Mouse (Mus musculus): ENCODE results near the gene Stard5. TPM values are rescaled to one million over a fixed set of nuclear protein-coding genes. Genes with fewer than 3 reads are reported as not detected.

The Stard5 gene
- polyA plus RNA-seq, 1 experiment: 14.3 TPM

DNA sequence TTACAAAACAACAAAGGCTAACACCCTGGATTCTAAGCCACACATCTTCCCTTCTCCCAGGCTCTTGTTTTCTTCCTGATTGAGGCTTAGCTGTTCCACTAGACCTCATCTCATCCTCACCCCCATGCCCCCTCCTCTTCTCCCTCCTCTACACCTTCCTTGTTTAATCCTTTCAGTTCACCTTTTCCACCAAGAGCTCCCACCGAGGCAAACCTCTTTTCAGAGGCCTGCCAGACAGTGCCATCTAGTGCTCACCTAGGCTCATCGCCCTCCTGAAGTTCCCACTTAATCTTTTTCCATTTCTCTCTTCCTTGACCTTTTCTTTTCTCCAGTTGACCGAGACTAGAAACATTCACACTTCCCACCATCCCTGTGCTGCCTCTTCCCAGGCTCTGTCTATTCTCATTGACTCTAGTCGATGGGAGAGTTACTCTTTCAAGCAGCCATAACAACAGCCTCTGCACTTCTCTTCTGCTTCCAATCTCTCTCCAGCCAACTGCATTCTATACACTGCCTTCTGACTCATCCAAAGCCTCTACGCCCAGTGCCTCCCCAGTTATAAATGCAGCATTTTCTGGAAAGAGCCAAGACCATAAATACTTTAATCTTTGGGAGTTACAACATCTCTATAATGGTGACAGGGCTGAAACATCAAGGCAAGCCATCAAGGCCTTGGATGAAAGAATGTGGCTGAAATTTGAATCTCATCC lies 43.9 kb downstream of the Stard5 start:
- Histone ChIP-seq H3K4me1 (ENCODE audit: control insufficient read depth, insufficient read depth, low read length) (no peaks in the 10 kb centered on the region), H3K4me3 (replicated peaks; ENCODE audit: extremely low read depth, low read depth, low read length) (no peak overlapping the region)
- 34% methylated on average over 5 of the region's 5 CpGs for WGBS
- no peak for DNase-seq
- TF ChIP-seq CTCF (IDR thresholded peaks at IDR 0.05; ENCODE audit: insufficient read depth, low read length) (peak; percentile 81), POLR2A (IDR thresholded peaks at IDR 0.05; ENCODE audit: borderline replicate concordance, extremely low read depth, low read depth, low read length) (no peak)

DNA sequence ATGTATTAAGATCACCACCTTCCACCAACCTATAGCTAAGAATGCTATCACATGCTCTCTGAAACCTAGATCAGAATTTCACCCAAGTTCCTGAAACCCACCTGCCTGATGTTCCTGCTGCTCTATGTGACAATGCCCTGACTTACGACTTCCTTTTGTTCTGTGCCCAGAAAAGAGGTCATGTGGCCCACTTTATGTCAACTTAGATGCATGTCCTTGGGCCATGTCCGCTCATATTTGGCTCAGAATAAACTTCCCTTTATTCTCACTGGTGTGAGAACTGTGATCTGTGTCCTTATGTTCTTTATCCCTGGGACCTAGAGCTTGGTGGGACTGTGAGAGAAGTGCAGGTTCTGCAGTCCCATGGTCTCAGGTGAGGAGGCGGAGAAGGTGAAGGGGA lies 45.5 kb downstream of the Stard5 start:
- TF ChIP-seq POLR2A (IDR thresholded peaks at IDR 0.05; ENCODE audit: borderline replicate concordance, extremely low read depth, low read depth, low read length) (no peak), CTCF (IDR thresholded peaks at IDR 0.05; ENCODE audit: insufficient read depth, low read length) (no peak)

DNA sequence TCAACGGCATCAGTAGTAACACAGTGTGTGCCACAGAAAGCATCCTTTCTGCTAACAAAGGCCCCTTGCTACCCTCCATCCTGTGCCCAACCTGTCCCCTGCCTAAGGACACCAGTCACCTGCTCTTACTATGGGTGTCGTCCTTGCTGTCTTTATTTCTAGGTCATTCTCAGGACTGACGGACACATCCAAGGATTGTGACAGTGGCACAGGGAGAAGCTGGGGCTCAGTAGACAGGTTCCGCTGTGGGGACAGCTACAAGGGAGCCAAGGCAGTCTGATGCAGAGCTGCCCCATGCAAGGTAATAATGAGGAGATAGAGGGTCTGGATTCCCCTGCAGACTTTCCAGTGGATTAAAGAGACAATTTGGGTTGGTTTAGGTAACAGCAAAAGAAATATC lies 46.7 kb downstream of the Stard5 start:
- H3K4me1 ChIP-seq (ENCODE audit: control insufficient read depth, insufficient read depth, low read length): no peaks in the 10 kb centered on the region
- WGBS: 93% methylated on average over 4 of the region's 4 CpGs
- no peak overlapping the region for H3K4me3 ChIP-seq (replicated peaks; ENCODE audit: extremely low read depth, low read depth, low read length)
- no peak for TF ChIP-seq CTCF (IDR thresholded peaks at IDR 0.05; ENCODE audit: insufficient read depth, low read length)
- TF ChIP-seq POLR2A (IDR thresholded peaks at IDR 0.05; ENCODE audit: borderline replicate concordance, extremely low read depth, low read depth, low read length): no peak
- DNase-seq: no peak

More for the DNA sequence above, 45.5 kb downstream of the Stard5 start:
- 56% methylated on average over 3 of the region's 3 CpGs for WGBS
- DNase-seq: no peak
- Histone ChIP-seq H3K4me1 (ENCODE audit: control insufficient read depth, insufficient read depth, low read length) (no peaks in the 10 kb centered on the region), H3K4me3 (replicated peaks; ENCODE audit: extremely low read depth, low read depth, low read length) (no peak overlapping the region)

DNA sequence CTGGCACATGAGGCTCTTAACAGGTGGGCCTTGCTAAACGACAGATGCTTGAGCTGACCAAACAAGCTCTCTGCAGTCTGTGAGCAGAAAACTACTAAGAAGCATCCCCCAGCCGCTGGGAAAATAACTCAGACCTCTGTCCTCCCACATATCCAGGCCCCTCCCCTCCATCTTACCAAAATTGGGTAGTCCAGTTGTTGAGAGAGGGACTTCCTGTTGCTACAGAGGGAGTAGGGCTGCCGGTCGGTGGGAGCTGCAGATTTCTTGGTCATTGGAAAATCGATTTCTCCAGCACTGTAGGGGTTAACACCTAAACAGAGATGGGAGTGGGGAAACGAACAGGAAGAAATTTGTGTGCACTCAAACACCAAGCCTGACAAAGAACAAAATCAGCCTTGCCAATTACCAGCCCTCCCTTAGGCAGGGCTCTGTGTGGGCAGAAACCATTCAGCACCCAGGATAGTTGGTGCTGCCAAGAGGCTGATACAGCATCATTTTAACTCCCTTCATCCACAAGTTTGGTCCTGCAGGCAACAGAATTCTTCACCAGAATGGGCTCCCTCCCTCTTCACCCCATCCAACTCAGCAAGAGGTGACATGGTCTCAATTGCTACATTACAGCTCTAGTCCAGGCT lies 51.0 kb downstream of the Stard5 start:
- H3K4me3 ChIP-seq (replicated peaks; ENCODE audit: extremely low read depth, low read depth, low read length): no peak overlapping the region
- no peak for DNase-seq
- TF ChIP-seq POLR2A (IDR thresholded peaks at IDR 0.05; ENCODE audit: borderline replicate concordance, extremely low read depth, low read depth, low read length) (no peak), CTCF (IDR thresholded peaks at IDR 0.05; ENCODE audit: insufficient read depth, low read length) (no peak)
- WGBS: 29% methylated on average over 6 of the region's 6 CpGs
- no peaks in the 10 kb centered on the region for H3K4me1 ChIP-seq (ENCODE audit: control insufficient read depth, insufficient read depth, low read length)

DNA sequence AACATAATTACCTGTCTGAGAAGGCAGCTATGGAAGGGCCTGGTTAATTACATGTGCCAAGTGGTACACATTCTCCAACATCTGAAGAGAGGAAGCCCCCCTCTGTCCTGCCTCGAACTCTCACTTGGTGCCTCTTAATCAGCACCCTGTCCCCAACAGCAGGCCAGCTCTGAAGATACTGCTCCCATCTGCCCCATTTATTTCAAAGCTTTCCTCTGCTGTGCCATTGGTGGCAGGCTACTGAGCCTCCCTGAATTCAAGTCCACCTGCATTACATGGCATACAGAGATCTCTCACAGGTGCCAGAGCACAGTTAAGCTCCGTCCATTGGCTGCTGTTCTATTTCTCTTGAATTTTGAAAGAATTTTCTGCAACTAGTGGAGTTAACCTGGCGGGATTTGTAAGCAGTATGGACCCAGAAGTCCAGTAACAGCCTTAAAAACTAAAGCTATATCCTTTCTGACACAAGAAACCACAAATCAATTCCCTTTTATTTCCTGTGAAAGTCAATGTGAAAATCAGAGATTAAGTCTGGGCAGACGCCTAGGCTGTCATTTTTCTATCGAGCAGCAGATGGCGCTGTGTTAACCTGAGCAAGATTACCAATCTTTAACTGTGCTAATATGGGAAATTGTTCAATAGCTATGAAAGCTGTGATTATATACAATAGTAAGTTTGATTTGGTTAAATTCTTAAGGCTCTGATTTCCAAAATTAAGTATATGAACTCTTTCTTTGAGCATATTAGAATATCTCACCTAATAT lies 63.9 kb downstream of the Stard5 start:
- DNase-seq: no peak
- WGBS: 30% methylated on average over 6 of the region's 6 CpGs
- TF ChIP-seq CTCF (IDR thresholded peaks at IDR 0.05; ENCODE audit: insufficient read depth, low read length) (peak; percentile 50), POLR2A (IDR thresholded peaks at IDR 0.05; ENCODE audit: borderline replicate concordance, extremely low read depth, low read depth, low read length) (no peak)

DNA sequence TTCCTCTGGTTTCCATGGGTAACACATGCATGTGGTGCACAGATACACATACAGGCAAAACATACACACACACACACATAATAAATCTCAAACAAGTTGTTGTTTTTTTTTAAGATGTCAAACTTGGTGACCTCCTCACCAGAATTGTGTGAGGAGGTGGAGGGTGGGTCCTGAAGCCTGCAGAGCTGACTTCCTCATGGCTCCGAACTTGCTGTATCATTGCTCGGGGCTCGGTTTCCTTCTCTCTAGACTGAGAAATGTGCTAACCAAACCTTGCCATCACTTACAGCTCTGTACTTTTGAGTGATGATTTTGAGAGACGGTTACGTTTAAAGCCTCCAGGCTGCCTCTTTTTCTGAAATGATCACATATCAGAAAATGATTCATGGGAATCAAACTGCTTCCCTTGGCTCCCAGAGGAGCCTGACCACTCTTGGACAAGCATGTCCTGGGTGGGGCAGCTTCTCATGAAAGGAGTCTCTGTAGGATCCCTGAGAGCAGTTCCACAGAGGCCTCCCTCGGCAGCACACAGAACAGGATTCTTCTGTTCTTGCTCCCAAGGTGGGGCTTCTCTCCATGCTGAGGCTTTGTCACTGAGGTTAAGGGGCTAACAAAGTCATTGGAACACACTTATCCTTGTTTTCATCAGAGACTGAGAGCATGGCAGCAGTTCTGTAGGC lies 67.4 kb downstream of the Stard5 start:
- H3K4me3 ChIP-seq (replicated peaks; ENCODE audit: extremely low read depth, low read depth, low read length): no peak overlapping the region
- no peak for DNase-seq
- no peak for TF ChIP-seq POLR2A (IDR thresholded peaks at IDR 0.05; ENCODE audit: borderline replicate concordance, extremely low read depth, low read depth, low read length)
- no peaks in the 10 kb centered on the region for H3K4me1 ChIP-seq (ENCODE audit: control insufficient read depth, insufficient read depth, low read length)
- 49% methylated on average over 6 of the region's 6 CpGs for WGBS

More for the DNA sequence above, 63.9 kb downstream of the Stard5 start:
- H3K4me1 ChIP-seq (ENCODE audit: control insufficient read depth, insufficient read depth, low read length): no peaks in the 10 kb centered on the region
- H3K4me3 ChIP-seq (replicated peaks; ENCODE audit: extremely low read depth, low read depth, low read length): no peak overlapping the region

Other genes starting within 250 kb of the Stard5 start
- gene Tmc3, start 47.0 kb upstream of the Stard5 start, polyA plus RNA-seq (2012; rRNA removed): 0.10 and 0.19 TPM in 2 replicates
- gene Il16, start 113.8 kb downstream of the Stard5 start, polyA plus RNA-seq (2012; rRNA removed): 12.0 and 15.7 TPM in 2 replicates
- gene Cfap161, start 162.9 kb downstream of the Stard5 start, polyA plus RNA-seq (2012; rRNA removed): 2.3 and 3.3 TPM in 2 replicates